Mouse (Mus musculus): ENCODE measurements around the gene Pitpnc1.

Pitpnc1 gene

DNA sequence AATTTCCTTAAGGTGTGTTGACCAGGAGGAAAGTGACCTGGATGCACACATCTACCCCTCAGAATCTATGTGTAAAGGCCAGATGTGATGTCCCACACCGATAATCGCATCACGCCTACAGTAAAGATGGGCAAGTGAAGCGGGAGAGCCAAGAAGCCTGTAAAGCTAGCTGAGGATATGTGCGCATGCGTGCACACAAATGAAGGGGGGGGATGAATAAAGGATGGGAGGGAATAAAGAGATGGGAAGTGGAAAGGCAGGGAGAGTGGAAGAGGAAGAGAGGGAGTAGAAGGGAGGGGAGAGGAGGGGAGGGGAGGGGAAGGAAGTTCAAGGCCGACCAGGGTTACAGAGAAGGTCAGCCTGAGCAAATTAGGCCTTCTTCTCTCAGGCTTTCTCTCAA lies 61.6 kb downstream of the Pitpnc1 start:
- DNase-seq (ENCODE audit: low spot score in 2 of 2) = no peak

DNA sequence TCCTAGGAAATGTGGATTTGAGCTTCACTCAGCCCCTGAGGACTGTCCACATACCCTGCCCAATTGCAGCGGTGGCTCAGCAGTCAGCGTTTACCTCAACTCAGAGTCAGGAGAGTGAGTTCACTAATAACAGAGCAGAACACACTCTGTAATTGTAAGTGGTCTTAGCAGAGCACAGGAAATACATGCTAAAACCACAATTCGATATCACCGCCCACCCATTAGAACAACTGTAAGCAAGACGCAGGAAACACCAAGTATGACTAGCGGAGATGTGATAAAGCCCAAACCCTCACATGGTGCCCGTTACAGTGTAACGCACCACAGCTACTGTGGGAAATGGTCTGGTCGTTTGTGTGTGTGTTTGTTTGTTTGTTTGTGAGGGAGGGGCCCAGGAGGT lies 62.8 kb downstream of the Pitpnc1 start:
- no peak for DNase-seq (ENCODE audit: low spot score in 2 of 2)

DNA sequence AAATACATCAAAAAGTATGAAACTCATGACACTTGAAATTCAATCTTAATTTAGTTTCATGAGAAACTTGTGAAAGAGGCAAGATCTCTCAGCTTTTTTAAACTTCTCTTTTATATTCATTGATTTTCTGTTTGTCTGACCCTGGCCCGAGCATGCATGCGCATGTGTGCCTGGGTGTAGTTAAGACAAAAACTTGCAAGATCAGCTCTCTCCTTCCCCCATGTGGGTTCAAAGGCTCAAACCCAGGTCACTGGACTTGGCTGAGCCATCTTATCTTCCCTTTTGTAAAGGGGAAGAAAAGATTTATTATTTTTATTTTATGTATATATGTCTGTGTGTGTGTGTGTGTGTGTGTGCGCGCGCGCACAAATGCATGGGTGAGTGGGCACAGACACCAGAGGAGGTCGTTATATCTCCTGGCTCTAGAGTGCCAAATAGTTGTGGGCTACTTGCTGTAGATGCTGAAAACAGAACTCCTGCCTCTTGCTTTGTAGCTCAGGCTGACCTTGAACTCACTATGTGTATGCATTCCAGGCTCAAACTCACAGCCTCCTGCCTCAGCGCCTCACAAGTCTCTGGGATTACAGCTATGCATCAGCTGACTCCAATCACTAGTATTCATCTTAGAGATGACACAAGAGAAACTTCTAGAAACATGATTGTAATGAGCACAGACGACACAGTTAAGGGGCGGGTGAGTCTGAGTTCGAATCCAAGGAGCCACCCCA lies 64.7 kb downstream of the Pitpnc1 start:
- DNase-seq (ENCODE audit: low spot score in 2 of 2) = no peak

DNA sequence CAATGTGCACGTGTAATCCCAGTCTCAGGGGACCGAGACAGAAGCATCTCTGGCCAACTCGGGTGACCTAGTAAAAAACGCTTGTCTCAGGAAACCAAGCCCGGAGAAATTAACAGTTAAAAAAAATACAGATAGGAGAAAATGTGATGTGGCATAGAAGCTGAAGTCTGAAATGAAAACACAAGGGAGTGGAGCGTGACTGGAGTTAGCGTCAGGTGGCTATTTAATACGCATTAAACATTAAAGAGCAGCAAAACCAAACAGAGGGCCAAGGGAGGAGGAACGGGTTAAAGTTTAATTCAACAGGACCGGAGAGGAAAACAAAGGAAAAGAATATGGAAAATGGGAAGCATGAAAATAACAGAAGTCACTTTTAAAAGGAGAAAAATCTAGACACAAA lies 67.2 kb downstream of the Pitpnc1 start:
- DNase-seq (ENCODE audit: low spot score in 2 of 2) = no peak

DNA sequence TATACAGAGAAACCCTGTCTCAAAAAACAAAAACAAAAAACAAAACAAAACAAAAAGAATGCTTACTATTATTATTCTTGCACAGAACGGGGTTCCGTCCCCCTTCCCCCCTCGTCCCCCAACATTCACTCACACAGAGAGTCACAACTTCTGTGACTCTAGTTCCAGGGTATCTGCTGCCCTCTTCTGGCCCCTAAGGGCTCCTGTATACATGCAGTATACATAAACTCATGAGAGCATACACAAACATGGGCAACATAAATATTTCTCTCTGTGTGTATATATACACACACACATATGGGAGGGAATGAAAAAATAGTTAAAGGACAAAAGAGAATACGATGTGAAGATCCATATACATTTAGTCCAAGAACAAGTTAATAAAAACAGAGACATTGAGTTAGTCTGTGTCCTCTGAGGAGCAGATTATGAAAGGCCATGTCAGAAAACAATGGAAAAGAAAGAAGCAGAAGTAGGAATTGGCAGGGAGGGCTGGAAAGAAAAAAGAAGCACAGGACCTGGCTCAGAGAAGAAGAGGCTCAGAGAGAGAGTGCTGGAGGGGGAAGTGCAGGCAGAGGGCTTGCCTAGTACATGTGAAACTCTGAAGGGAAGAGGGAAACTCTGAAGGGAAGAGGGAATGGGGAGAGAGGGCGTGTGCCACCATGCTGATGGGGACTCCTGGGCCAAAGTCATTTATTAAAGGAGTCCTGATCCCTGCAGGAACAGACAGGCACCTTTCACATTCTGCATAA lies 68.5 kb downstream of the Pitpnc1 start:
- no peak for DNase-seq (ENCODE audit: low spot score in 2 of 2)

DNA sequence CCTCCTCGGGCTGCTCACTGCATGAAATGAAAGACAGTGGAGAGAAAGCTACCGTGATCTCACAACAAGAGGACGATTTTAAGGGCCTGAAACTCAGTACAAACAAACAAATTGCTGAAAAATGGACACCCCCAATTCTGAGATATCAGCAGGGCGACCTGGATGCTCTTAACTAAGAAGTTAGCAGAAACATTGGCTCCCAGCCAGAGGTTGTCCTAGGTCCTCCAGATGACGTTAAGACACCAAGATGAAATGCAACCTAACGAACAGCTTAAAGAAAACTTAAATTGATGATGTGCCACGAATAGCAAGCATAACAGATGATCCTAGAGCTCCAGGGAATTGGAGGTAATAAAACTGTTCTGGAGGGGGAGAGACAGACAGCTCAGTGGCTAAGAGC lies 69.7 kb downstream of the Pitpnc1 start:
- DNase-seq (ENCODE audit: low spot score in 2 of 2) = no peak

DNA sequence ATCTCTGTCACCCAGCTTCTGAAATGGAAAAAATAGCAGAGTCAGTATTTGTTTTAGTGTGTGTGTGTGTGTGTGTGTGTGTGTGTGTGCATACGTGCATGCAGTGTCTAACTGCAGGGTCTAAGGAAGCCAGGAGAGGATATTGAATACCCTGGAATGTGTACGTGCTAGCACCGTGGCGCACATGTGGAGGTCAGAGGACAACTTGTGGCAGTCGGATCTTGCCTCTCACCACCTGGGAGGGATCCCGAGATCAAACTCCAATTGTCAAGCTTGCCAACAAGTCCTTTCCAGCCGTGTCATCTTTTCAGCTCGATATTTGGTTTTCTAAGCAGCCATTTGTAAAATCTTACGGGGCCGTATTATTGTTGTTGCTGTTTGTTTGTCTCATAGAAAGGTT lies 70.5 kb downstream of the Pitpnc1 start:
- DNase-seq (ENCODE audit: low spot score in 2 of 2) = no peak

DNA sequence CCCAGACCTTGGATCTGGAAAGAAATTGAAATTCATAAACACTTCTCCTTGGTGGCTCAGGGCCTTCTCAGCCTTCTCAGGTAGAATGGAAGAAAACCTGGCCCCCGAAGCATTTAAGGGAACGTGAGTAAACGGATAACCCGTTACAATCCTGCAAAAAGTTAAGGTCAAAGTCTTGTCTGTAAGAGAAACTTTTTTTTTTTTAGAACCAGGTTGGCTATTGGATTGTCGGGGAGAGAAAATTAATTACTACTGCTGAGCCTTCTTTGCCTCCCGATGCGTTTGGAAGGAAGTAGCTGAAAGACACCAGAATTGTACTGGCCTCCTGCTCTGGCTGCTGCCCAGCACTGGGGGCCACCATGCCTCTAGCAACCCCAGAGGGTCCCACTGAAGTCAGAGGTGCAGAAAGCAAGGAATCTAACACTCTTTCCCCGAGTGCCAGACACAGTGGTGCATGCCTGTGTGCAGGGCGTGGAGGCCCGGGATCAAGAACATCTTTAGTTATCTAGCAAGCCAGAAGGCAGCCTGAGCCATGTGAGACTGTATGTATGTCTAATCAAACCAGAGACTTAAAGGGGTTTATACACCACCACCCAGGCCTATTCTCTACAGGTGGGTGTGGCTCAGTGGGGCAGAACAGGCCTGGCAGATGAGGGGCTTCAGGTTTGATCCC lies 73.0 kb downstream of the Pitpnc1 start:
- no peak for DNase-seq (ENCODE audit: low spot score in 2 of 2)

DNA sequence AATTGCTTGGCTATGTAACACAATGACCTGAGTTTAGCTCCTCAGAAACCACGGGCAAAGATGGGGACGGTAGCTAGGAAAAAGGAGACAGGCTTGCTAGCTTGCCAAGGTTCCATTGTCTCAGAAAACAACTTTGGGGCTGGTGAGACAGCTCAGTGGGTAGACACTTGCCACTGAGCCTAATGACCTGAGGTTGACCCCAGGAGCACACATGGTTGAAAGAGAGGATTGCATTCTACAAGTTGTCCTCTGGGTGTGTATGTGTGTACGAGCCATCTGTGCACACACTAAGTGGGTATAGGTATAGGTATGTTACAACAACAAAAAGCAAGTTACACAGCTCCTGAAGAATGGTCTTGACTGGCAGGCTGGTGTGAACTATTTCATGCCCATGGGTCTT lies 76.3 kb downstream of the Pitpnc1 start:
- DNase-seq (ENCODE audit: low spot score in 2 of 2) = no peak

DNA sequence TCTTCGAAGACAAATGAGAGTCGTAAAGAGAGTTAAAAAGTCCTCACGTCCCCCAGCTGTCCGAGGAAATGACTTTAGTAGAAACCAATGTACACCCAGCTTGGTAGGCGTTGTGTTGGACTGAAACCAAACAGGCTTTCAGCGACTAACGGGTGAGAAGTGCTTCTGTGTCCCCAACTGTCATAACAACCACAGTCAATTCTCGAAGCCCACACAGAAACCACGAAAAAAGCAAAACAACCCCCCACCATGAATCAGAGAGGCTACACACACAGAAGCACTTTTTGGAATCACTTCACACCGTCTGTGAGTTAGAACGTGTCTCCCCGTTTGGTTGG lies 76.7 kb downstream of the Pitpnc1 start:
- peak; percentile 61 to 72 for DNase-seq (ENCODE audit: low spot score in 2 of 2)

DNA sequence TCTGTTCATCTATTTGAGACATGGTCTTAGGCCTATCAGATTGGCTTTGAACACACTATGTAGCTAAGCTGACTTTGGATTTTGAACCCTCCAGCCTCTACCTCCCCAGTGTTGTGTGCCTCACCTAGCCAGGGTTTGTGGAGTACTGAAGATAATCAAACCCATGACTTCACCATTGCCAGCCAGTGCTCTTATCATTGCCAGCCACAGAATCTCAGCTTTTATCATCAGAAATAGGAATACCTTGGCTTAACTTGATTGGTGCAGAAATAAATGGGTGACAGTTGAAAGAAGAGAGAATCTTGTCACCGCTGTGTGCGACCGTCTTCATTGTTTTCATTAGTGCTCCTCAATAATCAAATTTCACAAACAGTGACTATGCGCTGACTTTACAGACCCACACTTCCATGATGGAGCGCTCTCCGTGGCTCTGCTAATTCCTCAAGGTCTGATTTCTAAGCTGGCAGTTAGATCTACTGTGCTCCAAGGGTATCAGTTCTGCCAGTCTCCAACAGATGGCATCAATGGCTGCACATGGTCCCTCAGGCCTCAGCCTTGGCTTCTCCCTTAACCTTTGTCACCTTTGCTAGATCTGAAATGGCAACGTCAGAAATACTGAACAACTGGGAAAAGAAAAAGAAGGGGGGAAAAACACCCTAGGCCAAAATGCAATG lies 77.2 kb downstream of the Pitpnc1 start:
- DNase-seq (ENCODE audit: low spot score in 2 of 2) = no peak

DNA sequence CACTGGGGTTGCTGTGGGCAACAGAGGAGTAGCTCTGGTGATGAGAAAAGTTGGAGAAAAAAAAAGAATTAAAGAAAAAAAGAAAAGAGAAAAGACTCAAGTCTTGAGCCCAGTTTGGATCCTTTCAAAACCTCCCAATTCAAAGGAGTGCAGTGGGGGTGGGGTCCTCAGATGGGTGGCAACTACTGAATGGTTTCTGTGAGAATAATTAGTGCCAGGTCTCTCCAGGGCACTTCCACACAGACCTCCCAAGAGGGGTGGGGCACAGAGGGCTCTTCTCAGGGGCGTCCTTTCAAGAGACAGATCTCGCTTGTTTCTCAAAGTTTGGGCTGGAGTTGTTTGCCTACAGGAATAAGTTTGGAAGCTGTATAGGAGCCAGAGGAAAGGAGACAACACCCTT lies 80.0 kb downstream of the Pitpnc1 start:
- peak; percentile 62 to 69 for DNase-seq (ENCODE audit: low spot score in 2 of 2)

DNA sequence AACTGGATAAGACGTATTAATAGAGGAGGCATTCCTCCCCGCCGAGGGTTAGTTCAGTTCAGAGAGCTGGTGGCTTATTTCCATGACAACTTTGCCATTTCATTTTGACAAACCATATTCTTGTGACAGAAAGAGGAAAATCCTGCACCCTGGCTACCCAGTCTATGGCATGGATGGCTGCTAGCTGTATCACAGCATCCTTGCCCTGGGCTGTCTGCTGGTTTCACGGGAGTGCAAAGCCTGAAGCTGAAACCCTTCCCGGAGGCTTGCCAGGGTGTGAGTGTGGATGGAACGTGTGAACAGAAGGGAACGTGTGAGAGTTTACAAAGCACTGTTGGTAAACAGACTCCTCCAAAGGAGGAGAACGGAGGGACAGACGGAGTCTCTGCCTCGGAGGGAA lies 80.5 kb downstream of the Pitpnc1 start:
- peak; percentile 58 to 60 for DNase-seq (ENCODE audit: low spot score in 2 of 2)

DNA sequence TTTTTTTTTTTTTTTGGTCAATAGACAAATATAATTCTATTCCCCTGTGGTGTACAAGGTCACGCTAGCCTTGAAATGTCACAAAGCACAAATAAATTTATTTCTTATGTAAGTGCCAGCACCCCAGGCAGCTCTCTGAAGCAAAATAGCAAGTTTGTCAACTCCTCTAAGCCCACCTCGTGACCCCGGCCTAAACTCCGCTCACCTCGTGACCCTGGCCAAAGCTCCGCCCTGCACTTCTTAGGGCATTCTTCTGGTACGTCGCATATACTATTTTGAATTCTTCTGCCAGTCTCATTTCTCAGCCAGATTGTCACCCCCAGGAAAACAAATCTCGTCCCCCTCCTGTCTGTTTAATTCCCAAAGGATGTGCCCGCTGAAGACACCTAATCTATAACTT lies 84.0 kb downstream of the Pitpnc1 start:
- no peak for DNase-seq (ENCODE audit: low spot score in 2 of 2)

DNA sequence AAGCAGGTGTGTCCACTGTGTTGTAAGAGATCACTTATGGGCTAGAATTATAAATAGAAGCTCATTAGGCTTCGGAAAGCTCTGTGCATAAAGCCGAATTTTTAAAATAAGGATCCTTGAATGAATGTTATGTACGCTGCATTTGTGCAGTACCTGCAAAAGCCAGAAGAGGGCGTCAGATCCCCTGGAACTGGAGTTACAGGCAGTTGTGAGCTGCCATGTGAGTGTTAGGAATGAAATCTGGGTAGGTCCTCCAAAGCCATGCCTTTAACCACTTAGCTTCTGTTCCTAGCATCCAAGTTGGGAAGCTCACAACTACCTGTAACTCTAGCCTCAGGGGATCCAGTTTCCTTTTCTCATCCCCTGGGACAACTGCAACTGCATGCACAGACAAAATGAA lies 85.2 kb downstream of the Pitpnc1 start:
- DNase-seq (ENCODE audit: low spot score in 2 of 2) = no peak

DNA sequence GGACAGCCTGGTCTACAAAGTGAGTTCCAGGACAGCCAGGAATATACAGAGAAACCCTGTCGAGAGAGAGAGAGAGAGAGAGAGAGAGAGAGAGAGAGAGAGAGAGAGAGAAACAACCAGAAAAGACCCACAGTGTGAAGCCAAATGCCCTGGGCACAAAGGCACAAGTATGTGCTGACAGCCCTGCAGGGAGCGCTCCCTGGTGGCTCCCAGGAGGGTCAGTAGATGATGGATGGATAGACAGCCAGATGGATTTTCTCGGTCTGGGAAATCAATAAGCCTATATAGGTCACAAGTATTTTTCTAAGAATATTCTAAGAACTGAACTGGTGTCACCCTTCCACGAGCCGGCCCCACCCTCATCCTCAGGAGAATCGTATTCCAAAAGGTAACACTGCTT lies 86.5 kb downstream of the Pitpnc1 start:
- no peak for DNase-seq (ENCODE audit: low spot score in 2 of 2)

DNA sequence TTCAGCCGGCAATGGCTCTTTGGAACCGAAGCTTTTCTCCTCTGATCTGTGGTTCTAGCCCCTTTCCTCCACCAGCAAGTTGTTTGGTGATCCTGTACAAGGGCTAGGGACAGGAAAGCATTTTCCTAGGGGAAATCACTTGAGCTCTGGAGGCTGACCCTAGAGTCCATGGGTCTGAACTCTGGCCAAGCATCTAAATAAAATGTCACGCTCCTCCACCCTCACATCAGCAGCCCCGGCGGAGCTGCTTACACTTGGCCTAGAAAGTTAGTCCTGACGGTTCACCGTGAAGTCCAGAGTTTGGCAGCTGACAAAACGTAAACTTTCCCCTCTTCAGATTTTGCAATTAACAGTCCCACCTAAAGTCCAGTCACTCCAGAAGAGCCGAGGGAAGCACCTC lies 90.5 kb downstream of the Pitpnc1 start:
- no peak for DNase-seq (ENCODE audit: low spot score in 2 of 2)

DNA sequence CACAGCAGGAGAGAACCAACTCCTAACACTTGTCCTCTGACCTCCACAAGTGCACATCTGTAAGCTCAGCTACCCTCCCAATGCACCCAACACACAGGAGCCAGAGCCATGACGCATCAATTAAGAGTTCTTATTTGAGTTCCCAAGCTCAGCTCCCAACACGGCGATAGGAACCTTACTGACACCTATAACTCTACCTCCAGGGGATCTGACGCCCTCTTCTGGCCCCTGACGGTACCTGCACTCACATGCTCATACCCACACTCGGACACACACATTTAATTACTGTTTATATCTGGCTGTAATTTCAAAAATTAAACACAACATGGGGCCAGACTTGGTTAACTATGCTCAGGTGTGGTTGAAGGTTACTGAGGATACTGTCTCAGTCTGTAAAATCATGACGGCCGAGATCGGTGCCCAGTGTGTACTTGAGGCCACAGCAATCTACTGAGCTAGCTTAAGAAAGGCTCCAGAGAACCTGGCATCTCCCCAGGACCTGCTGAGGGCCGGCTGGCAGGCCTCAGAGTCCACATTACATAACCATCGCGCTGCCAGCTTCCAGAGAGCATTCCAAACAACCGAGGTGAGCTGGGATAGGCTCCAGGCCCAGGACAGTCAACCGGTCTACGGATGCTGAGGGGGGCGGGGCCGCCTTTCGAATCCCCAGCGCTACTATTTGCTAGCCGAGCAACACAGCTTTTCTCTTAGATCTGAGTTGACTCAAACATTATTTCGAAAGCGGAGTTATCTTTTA lies 91.2 kb downstream of the Pitpnc1 start:
- DNase-seq (ENCODE audit: low spot score in 2 of 2) = peak; percentile 79 to 80

DNA sequence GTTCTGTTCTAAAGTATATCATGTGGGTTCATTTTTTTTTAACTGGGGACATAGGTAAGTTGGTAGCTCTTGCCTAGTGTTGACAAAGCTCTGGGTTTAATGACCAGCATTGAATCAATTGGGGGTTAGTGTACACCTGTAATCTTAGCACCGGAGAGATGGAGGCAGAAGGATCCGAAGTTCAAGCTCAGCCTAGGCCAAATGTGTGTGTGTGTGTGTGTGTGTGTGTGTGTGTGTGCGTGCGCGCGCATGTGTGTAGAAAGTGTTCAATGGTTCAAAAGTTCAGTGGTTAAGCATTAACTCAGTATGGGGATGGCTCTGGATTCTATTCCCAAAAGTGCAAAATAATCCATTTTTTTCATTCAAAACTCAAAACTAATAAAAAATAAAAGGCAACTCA lies 93.2 kb downstream of the Pitpnc1 start:
- no peak for DNase-seq (ENCODE audit: low spot score in 2 of 2)

DNA sequence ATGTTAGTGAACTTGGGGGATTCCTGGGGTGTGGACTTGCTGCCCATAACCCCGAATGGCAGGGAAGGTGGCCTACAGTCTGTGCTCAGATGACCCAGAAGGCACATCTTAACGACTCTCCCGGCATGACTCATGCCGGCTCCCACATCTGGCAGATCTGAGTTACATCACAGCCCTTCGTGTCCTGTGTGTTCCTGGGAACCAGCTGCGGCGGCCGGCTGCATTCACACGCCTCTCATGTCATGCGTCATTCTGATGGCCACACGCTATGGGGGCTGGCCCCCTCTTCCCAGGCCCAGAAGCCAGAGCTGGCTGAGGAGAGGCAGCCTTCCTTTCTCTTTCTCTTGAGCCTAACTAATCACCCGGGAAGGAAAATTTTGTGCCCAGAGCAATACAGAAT lies 94.2 kb downstream of the Pitpnc1 start:
- no peak for DNase-seq (ENCODE audit: low spot score in 2 of 2)

DNA sequence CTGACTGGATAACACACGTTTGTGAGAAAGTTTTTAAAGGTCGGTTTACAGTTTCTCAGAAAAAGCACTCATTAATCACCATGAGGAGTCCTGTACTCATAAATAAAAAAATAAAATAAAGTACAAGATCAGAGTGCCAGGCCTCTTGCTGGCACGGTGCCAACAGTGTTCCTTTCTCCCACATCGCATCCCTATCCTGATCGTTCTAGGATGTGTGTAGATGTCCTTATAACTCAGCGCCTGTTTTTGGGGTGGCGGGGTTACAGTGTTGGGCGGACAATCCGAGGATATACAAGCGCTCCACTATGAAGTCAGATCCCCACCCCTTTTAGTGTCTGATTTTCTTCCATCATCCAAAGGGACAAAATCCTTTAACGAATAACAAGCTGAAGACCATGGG lies 94.7 kb downstream of the Pitpnc1 start:
- DNase-seq (ENCODE audit: low spot score in 2 of 2) = no peak

DNA sequence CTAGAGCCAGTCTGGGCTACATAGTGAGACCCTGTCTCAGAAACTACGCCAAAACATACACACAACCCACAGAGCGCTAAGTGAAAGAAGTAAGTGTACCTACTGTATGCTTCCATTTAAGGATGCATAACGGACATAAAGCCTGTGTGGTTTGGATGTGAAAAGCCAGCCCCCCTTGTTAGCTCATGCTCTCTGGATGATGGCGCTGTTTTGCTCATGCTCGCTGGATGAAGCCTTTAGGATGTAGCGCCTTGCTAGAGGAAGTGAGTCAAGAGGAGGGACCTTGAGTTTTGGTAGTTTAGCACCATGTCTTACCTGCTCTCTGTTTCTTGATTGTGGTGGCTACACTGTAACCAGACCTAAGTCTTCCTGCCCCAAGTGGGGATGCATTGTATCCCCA lies 96.9 kb downstream of the Pitpnc1 start:
- no peak for DNase-seq (ENCODE audit: low spot score in 2 of 2)
